Mouse (Mus musculus) cerebellum, adult 11 months (tissue): ENCODE measurements around the gene Lrit3.

Experiments
- DNase-seq: peaks from one replicate; pipeline ENCODE4 v3.0.0; 2022

Lrit3 gene

GRCm38 (mm10) chr3:129803765-129804164 lies at the start of gene Lrit3:
Gene Lrit3, minus strand, starts transcription at chr3:129804030.
- no peak for DNase-seq

- no peak for DNase-seq
Measured at GRCm38 (mm10) chr3:129846846-129847245, 43.0 kb upstream of the Lrit3 start.

- DNase-seq, result no peak
Measured at GRCm38 (mm10) chr3:129845868-129846267, 42.0 kb upstream of the Lrit3 start.

- no peak for DNase-seq
Measured at GRCm38 (mm10) chr3:129838017-129838416, 34.2 kb upstream of the Lrit3 start.

GRCm38 (mm10) chr3:129836965-129837364 lies 33.1 kb upstream of the Lrit3 start:
- DNase-seq, result no peak

GRCm38 (mm10) chr3:129836051-129836697 lies 32.3 kb upstream of the Lrit3 start:
- no peak for DNase-seq

- no peak for DNase-seq
Measured at GRCm38 (mm10) chr3:129835388-129835934, 31.6 kb upstream of the Lrit3 start, which contains the start of gene Cfi. Gene Cfi, plus strand, starts transcription at chr3:129835884.

GRCm38 (mm10) chr3:129831035-129831568 lies 27.3 kb upstream of the Lrit3 start, which contains the start of gene Gar1:
Gene Gar1, minus strand, starts transcription at chr3:129831396.
- peak; percentile 92 for DNase-seq

- no peak for DNase-seq
Measured at GRCm38 (mm10) chr3:129830626-129831025, 26.8 kb upstream of the Lrit3 start.

- no peak for DNase-seq
Measured at GRCm38 (mm10) chr3:129827691-129828090, 23.9 kb upstream of the Lrit3 start.

GRCm38 (mm10) chr3:129826691-129827090 lies 22.9 kb upstream of the Lrit3 start:
- DNase-seq, result no peak

GRCm38 (mm10) chr3:129824891-129825290 lies 21.1 kb upstream of the Lrit3 start:
- DNase-seq, result no peak

GRCm38 (mm10) chr3:129824146-129824545 lies 20.3 kb upstream of the Lrit3 start:
- DNase-seq, result no peak

- no peak for DNase-seq
Measured at GRCm38 (mm10) chr3:129823293-129823692, 19.5 kb upstream of the Lrit3 start.

GRCm38 (mm10) chr3:129822206-129822775 lies 18.5 kb upstream of the Lrit3 start, which contains the start of gene Rrh:
Gene Rrh, minus strand, starts transcription at chr3:129822587.
- no peak for DNase-seq

- no peak for DNase-seq
Measured at GRCm38 (mm10) chr3:129821736-129822135, 17.9 kb upstream of the Lrit3 start.

- no peak for DNase-seq
Measured at GRCm38 (mm10) chr3:129820847-129821246, 17.0 kb upstream of the Lrit3 start.

GRCm38 (mm10) chr3:129799011-129799410 lies 4.8 kb downstream of the Lrit3 start:
- no peak for DNase-seq

GRCm38 (mm10) chr3:129798551-129798950 lies 5.3 kb downstream of the Lrit3 start:
- DNase-seq, result no peak

- DNase-seq, result no peak
Measured at GRCm38 (mm10) chr3:129797341-129797740, 6.5 kb downstream of the Lrit3 start.

- no peak for DNase-seq
Measured at GRCm38 (mm10) chr3:129793801-129794200, 10.0 kb downstream of the Lrit3 start.

GRCm38 (mm10) chr3:129782746-129783145 lies 21.1 kb downstream of the Lrit3 start:
- no peak for DNase-seq

GRCm38 (mm10) chr3:129781435-129781834 lies 22.4 kb downstream of the Lrit3 start:
- no peak for DNase-seq

GRCm38 (mm10) chr3:129771210-129771609 lies 32.6 kb downstream of the Lrit3 start:
- no peak for DNase-seq
